Mouse (Mus musculus) hindbrain, postnatal 0 days (tissue): ENCODE measurements around the gene Myo1h. TPM values are rescaled to one million over a fixed set of nuclear protein-coding genes. Genes with fewer than 3 reads are reported as not detected.

Source experiments
- ATAC-seq: fragments of 200-750 bp; cut with Nextera tagmentation; 2 replicates; pipeline ENCODE4 v1.8.0; 2017; ENCODE audit warnings: mild to moderate bottlenecking, moderate TSS enrichment, moderate library complexity
- DNase-seq: peaks from one replicate; pipeline ENCODE4 v3.0.0-alpha.2; 2015; ENCODE audit warnings: low spot score
- H3K27ac ChIP-seq: fragments of 300-500 bp; sonication (generic); 2 replicates; pipeline ENCODE4 v1.5.1; 2014; ENCODE audit warnings: mild to moderate bottlenecking
- H3K27me3 ChIP-seq: fragments of 300-500 bp; sonication (generic); 2 replicates; pipeline ENCODE4 v1.6.1; 2014; ENCODE audit warnings: low read length, mixed read lengths; ENCODE audit not compliant: insufficient read depth
- H3K36me3 ChIP-seq: fragments of 300-500 bp; sonication (generic); 2 replicates; pipeline ENCODE4 v1.6.1; 2014; ENCODE audit warnings: low read length, mixed read lengths; ENCODE audit not compliant: insufficient read depth
- H3K4me1 ChIP-seq: fragments of 300-500 bp; sonication (generic); 2 replicates; pipeline ENCODE4 v1.6.1; 2014; ENCODE audit warnings: antibody characterized with exemption, low read length, mixed read lengths; ENCODE audit not compliant: insufficient read depth
- H3K4me2 ChIP-seq: fragments of 300-500 bp; sonication (generic); 2 replicates; pipeline ENCODE4 v1.6.1; 2014; ENCODE audit warnings: low read depth, mild to moderate bottlenecking, low read length, moderate library complexity, mixed read lengths
- H3K4me3 ChIP-seq: fragments of 300-500 bp; sonication (generic); 2 replicates; pipeline ENCODE4 v1.5.1; 2014; ENCODE audit warnings: low read length
- H3K9ac ChIP-seq: fragments of 300-500 bp; sonication (generic); replicated peaks from 2 replicates; pipeline ENCODE4 v1.6.1; 2014; ENCODE audit warnings: mild to moderate bottlenecking, low read length, moderate library complexity, mixed read lengths
- H3K9me3 ChIP-seq: fragments of 300-500 bp; sonication (generic); 2 replicates; pipeline ENCODE4 v1.6.1; 2016; ENCODE audit warnings: low read length, mixed read lengths
- CTCF ChIP-seq: IDR thresholded peaks from 2 replicates; pipeline ENCODE4 v1.5.1; 2016; ENCODE audit warnings: antibody characterized with exemption, control low read depth, low read depth
- WGBS: fragments of 180-500 bp; shearing (Covaris S2); extraction: QIAGEN DNeasy Blood & Tissue Kit; methylation state at CpG from one replicate; pipeline ENCODE4 v1.1.7; 2014; 5-methylcytosine and 5-hydroxymethylcytosine counted together
- polyA plus RNA-seq: library from polyadenylated mRNA; unstranded; fragments of >200 nt; fragmentation: Nextera tagmentation; extraction: Ambion mirVana; gene quantifications from 2 replicates; pipeline ENCODE4 v1.2.1, GENCODE M21; 2015
- total RNA-seq: library from RNA; depleted of rRNA; stranded (reverse); fragments of >200 nt; gene quantifications from 2 replicates; pipeline ENCODE4 v1.2.3, GENCODE M21; 2014

Gene Myo1h
- total and polyA plus RNA-seq, 2 experiments from 2014 or later, result 0.56 TPM; not detected in 1

- 68% methylated on average over 8 of the region's 8 CpGs for WGBS
- Histone ChIP-seq H3K9me3 (no peaks in the 10 kb centered on the region), H3K9ac (no peak overlapping the region), H3K4me2 (no peak overlapping the region), H3K36me3 (no peaks in the 10 kb centered on the region), H3K27me3 (no peaks in the 10 kb centered on the region), H3K27ac (no peak overlapping the region), H3K4me1 (no peaks in the 10 kb centered on the region), H3K4me3 (no peak overlapping the region)
- ATAC-seq, result no peak
- no peak for DNase-seq
- TF ChIP-seq CTCF, result no peak
These were observed 24.2 kb upstream of the Myo1h start for GRCm38 (mm10) chr5:114264791-114265190.

GRCm38 (mm10) chr5:114268646-114269045, 20.3 kb upstream of the Myo1h start:
- no peak for TF ChIP-seq CTCF
- Histone ChIP-seq H3K9me3 (no peaks in the 10 kb centered on the region), H3K27ac (no peak overlapping the region), H3K27me3 (peaks cover 22% of the 10 kb centered on the region), H3K4me2 (no peak overlapping the region), H3K4me1 (no peaks in the 10 kb centered on the region), H3K36me3 (no peaks in the 10 kb centered on the region), H3K4me3 (no peak overlapping the region), H3K9ac (no peak overlapping the region)
- DNase-seq, result peak; percentile 60
- 31% methylated on average over 7 of the region's 7 CpGs for WGBS
- ATAC-seq, result no peak

GRCm38 (mm10) chr5:114269499-114269898, 19.5 kb upstream of the Myo1h start:
- H3K9me3 ChIP-seq, result no peaks in the 10 kb centered on the region
- no peak overlapping the region for H3K27ac ChIP-seq
- ATAC-seq, result no peak
- H3K9ac ChIP-seq, result no peak overlapping the region
- H3K36me3 ChIP-seq, result no peaks in the 10 kb centered on the region
- no peak overlapping the region for H3K4me2 ChIP-seq
- peaks cover 31% of the 10 kb centered on the region for H3K27me3 ChIP-seq
- 67% methylated on average over 7 of the region's 7 CpGs for WGBS
- TF ChIP-seq CTCF, result no peak
- H3K4me3 ChIP-seq, result no peak overlapping the region
- no peak for DNase-seq
- no peaks in the 10 kb centered on the region for H3K4me1 ChIP-seq

- H3K9me3 ChIP-seq, result no peaks in the 10 kb centered on the region
- no peak overlapping the region for H3K4me2 ChIP-seq
- H3K27me3 ChIP-seq, result peaks cover 36% of the 10 kb centered on the region
- DNase-seq (no peak), ATAC-seq (no peak)
- H3K4me1 ChIP-seq, result no peaks in the 10 kb centered on the region
- no peak for TF ChIP-seq CTCF
- H3K4me3 ChIP-seq, result no peak overlapping the region
- no peak overlapping the region for H3K9ac ChIP-seq
- 19% methylated on average over 12 of the region's 12 CpGs for WGBS
- no peak overlapping the region for H3K27ac ChIP-seq
- no peaks in the 10 kb centered on the region for H3K36me3 ChIP-seq
These were observed 19.0 kb upstream of the Myo1h start for GRCm38 (mm10) chr5:114269984-114270383.

- Histone ChIP-seq H3K36me3 (no peaks in the 10 kb centered on the region), H3K9me3 (no peaks in the 10 kb centered on the region), H3K27me3 (peaks cover 59% of the 10 kb centered on the region), H3K27ac (no peak within 1 kb of the TSS), H3K4me2 (peak within 1 kb of the TSS; percentile 64), H3K4me1 (no peaks in the 10 kb centered on the region), H3K4me3 (peak within 1 kb of the TSS; percentile 38), H3K9ac (no peak within 1 kb of the TSS)
- ATAC-seq, result peak; percentile 25; the same call in 1 of the 2 replicates
- under 1% methylated on average over 35 of the region's 56 CpGs for WGBS
- TF ChIP-seq CTCF, result no peak
- peak; percentile 55 for DNase-seq
These were observed 15.1 kb upstream of the Myo1h start, which contains the start of gene Foxn4 for GRCm38 (mm10) chr5:114273693-114274402. Foxn4 (minus strand) TSS chr5:114273807.

GRCm38 (mm10) chr5:114275339-114275738, 13.6 kb upstream of the Myo1h start:
- H3K4me1 ChIP-seq, result no peaks in the 10 kb centered on the region
- ATAC-seq (no peak), DNase-seq (no peak)
- H3K9me3 ChIP-seq, result no peaks in the 10 kb centered on the region
- no peak for TF ChIP-seq CTCF
- H3K4me3 ChIP-seq, result no peak overlapping the region
- H3K27me3 ChIP-seq, result peaks cover 59% of the 10 kb centered on the region
- 18% methylated on average over 8 of the region's 8 CpGs for WGBS
- H3K27ac ChIP-seq, result no peak overlapping the region
- no peaks in the 10 kb centered on the region for H3K36me3 ChIP-seq
- no peak overlapping the region for H3K4me2 ChIP-seq
- H3K9ac ChIP-seq, result no peak overlapping the region

- Histone ChIP-seq H3K27ac (no peak overlapping the region), H3K4me3 (no peak overlapping the region), H3K4me2 (no peak overlapping the region), H3K9me3 (no peaks in the 10 kb centered on the region), H3K36me3 (no peaks in the 10 kb centered on the region), H3K9ac (no peak overlapping the region), H3K27me3 (peaks cover 59% of the 10 kb centered on the region), H3K4me1 (no peaks in the 10 kb centered on the region)
- ATAC-seq (no peak), DNase-seq (no peak)
- TF ChIP-seq CTCF, result no peak
- 22% methylated on average over 16 of the region's 16 CpGs for WGBS
These were observed 13.0 kb upstream of the Myo1h start for GRCm38 (mm10) chr5:114275991-114276390.
